Mouse (Mus musculus): Measurements from ENCODE around the gene Slc25a45. TPM values are rescaled to one million over a fixed set of nuclear protein-coding genes. Genes with fewer than 3 reads are reported as not detected.

Gene Slc25a45
- 2.3 and 2.4 TPM in 2 replicates for polyA plus RNA-seq (2012; ENCODE audit: insufficient read depth, insufficient read length, missing spikeins)

- Histone ChIP-seq H3K4me1 (ENCODE audit: control insufficient read depth, insufficient read depth, insufficient read length, low read length) (peaks cover 11% of the 10 kb centered on the region), H3K4me3 (ENCODE audit: insufficient read depth, low read depth, low read length) (peak within 1 kb of the TSS; percentile 55), H3K27ac (replicated peaks; ENCODE audit: low read depth, low read length) (peak within 1 kb of the TSS; percentile 92)
These were observed at the start of gene Slc25a45 for GRCm38 (mm10) chr19:5877618-5878361. Gene Slc25a45, plus strand, starts transcription at chr19:5877808.

DNA sequence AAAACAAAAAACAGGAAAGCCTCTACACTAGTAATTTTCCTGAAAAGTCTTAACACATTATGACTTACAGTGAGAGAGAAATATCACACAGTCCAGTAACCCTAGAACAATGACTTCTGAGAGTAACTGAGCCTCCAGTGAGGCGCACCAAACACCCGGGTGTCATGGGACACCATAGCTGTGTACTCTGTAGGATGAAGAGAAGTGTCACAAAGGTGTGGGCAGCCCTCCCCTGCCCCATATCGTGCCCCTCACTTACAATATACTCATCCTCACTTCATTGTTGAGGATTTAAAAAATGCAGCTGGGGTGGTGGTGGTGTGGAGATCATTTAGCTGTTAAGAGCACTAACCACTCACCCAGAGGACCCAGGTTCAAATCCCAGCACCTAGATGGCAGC, 49.5 kb upstream of the Slc25a45 start:
- Histone ChIP-seq H3K4me3 (ENCODE audit: insufficient read depth, low read depth, low read length) (no peak overlapping the region), H3K27ac (replicated peaks; ENCODE audit: low read depth, low read length) (peak overlapping the region; percentile 38), H3K4me1 (ENCODE audit: control insufficient read depth, insufficient read depth, insufficient read length, low read length) (peaks cover 17% of the 10 kb centered on the region)

- Histone ChIP-seq H3K4me3 (ENCODE audit: insufficient read depth, low read depth, low read length) (no peak overlapping the region), H3K27ac (replicated peaks; ENCODE audit: low read depth, low read length) (no peak overlapping the region), H3K4me1 (ENCODE audit: control insufficient read depth, insufficient read depth, insufficient read length, low read length) (peaks cover 17% of the 10 kb centered on the region)
These were observed 48.7 kb upstream of the Slc25a45 start for GRCm38 (mm10) chr19:5828905-5829304.

DNA sequence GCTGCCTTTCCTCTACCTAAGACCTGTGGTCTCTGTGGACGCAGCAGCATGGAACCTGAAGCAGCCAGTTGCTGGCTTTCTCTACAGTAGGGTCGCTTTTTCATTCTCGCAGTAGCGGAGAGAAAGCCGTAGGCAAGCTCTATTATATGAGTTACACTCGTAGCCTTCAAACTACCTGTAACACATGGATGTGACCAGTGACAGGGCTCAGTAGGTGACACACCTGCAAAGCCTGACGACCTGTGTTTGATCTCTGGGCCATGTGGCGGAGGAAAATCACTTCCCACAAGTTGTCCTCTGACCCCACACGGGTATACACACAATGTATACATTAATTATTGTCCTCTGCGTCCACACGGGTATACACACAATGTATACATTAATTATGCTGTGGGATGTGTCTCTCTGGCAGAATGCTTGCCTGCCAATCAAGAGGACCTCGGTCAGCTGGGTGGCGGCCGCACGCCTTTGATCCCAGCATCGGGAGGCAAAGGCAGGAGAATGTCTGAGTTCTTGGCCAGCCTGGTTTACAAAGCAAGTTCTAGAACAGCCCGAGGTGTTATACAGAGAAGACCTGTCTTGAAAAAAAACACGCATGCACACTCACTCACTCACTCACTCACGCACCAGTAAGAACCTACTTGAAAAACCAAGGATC, 47.5 kb upstream of the Slc25a45 start:
- Histone ChIP-seq H3K4me3 (ENCODE audit: insufficient read depth, low read depth, low read length) (no peak overlapping the region), H3K27ac (replicated peaks; ENCODE audit: low read depth, low read length) (no peak overlapping the region), H3K4me1 (ENCODE audit: control insufficient read depth, insufficient read depth, insufficient read length, low read length) (peaks cover 6% of the 10 kb centered on the region)

- Histone ChIP-seq H3K4me3 (ENCODE audit: insufficient read depth, low read depth, low read length) (no peak overlapping the region), H3K27ac (replicated peaks; ENCODE audit: low read depth, low read length) (no peak overlapping the region; the same call in 1 of the 2 replicates), H3K4me1 (ENCODE audit: control insufficient read depth, insufficient read depth, insufficient read length, low read length) (peaks cover 3% of the 10 kb centered on the region; the same call in 1 of the 2 replicates)
These were observed 46.8 kb upstream of the Slc25a45 start for GRCm38 (mm10) chr19:5830776-5831175.

GRCm38 (mm10) chr19:5831224-5831957, 46.2 kb upstream of the Slc25a45 start:
- Histone ChIP-seq H3K4me1 (ENCODE audit: control insufficient read depth, insufficient read depth, insufficient read length, low read length) (no peaks in the 10 kb centered on the region; the same call in 1 of the 2 replicates), H3K4me3 (ENCODE audit: insufficient read depth, low read depth, low read length) (no peak overlapping the region), H3K27ac (replicated peaks; ENCODE audit: low read depth, low read length) (peak overlapping the region; percentile 28)

GRCm38 (mm10) chr19:5831958-5832320, 45.7 kb upstream of the Slc25a45 start:
- Histone ChIP-seq H3K27ac (replicated peaks; ENCODE audit: low read depth, low read length) (peak overlapping the region; percentile 28), H3K4me3 (ENCODE audit: insufficient read depth, low read depth, low read length) (no peak overlapping the region), H3K4me1 (ENCODE audit: control insufficient read depth, insufficient read depth, insufficient read length, low read length) (no peaks in the 10 kb centered on the region; the same call in 1 of the 2 replicates)

DNA sequence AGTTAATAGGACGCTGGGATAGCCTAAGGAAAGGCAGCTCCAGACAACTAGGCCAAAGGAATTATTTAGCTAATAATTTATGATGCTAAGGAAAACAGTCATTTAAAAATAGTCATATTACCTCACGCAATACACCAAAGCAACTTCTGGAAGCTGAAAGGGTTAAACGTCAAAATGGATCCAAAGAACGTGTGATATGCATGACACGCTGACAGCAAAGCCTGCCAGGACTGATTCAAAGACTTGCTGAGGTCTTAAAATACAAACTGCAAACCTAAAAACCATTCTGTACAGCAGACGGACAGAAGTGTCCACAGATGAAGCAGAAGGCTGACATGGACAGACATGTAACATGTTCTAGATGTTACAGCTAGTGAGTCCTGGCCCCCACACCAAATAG, 45.3 kb upstream of the Slc25a45 start:
- Histone ChIP-seq H3K27ac (replicated peaks; ENCODE audit: low read depth, low read length) (peak overlapping the region; percentile 15), H3K4me3 (ENCODE audit: insufficient read depth, low read depth, low read length) (no peak overlapping the region), H3K4me1 (ENCODE audit: control insufficient read depth, insufficient read depth, insufficient read length, low read length) (no peaks in the 10 kb centered on the region; the same call in 1 of the 2 replicates)

DNA sequence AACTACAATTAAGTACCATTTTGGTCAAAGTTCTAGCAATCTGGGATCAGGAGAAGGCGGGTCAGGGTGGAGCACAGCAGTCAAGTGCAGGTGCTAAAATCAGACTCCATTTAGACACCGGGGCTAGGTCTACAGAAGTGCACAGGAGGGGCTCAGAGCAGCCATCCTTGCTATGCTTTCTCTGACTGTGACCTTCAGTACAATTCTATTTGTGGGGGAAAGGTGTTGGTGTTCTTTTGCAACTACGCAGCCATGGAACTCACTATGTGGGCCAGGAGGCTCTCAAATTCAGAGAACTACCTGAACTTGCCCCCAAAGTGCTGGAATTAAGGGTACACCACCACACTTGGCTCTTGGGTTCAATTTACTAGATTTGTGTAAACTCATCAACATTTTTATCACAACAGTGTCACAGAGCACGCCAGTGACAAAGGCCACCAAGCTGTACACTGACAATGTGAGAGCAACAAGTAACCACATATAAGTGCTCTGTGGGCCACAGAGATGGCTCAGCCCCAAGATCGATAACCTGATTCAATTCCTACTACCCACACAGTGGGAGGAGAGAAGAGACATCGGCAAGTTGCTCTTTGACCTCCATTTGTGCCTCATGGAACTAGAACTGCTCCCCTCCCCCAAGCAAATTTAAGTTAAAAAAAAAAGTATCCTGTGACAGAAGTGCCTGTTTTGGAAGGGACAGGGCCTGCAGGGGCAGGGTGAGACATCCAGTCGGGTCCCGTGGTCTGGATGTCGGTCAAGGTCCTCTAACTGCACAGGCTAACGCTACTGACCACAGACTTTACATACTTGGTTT, 44.1 kb upstream of the Slc25a45 start:
- no peak overlapping the region for H3K4me3 ChIP-seq (ENCODE audit: insufficient read depth, low read depth, low read length)
- no peaks in the 10 kb centered on the region; the same call in 1 of the 2 replicates for H3K4me1 ChIP-seq (ENCODE audit: control insufficient read depth, insufficient read depth, insufficient read length, low read length)
- peak overlapping the region; percentile 72 for H3K27ac ChIP-seq (replicated peaks; ENCODE audit: low read depth, low read length)

DNA sequence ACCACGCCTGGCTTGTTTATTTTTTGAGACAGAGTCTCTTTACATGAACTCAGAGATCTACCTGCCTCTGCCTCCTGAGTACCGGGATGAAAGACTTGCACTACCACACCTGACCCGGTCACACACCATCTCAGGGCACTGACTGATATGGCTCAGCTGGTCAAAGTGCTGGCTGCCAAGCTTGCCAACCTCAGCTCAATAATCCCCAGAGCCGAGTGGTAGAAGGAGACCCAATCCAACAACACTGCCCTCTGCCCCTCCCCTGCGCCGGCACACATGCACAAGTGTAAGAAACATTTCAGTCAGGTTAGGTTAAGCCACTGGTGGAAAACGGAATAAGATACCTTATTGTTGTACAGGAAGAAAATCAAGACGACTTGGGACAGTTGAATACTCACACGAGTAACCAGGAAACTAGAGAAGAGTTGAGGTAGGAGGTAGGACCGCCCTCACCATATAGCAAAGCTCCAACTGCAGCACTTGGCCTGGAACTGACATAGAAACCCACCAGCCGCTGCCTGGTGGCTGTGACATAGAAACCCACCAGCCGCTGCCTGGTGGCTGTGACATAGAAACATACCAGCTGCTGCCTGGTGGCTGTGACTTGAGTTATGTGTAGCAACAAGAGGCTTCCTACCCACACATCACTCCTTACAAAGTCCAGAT, 43.2 kb upstream of the Slc25a45 start:
- Histone ChIP-seq H3K4me3 (ENCODE audit: insufficient read depth, low read depth, low read length) (no peak overlapping the region), H3K4me1 (ENCODE audit: control insufficient read depth, insufficient read depth, insufficient read length, low read length) (peaks cover 2% of the 10 kb centered on the region; the same call in 1 of the 2 replicates), H3K27ac (replicated peaks; ENCODE audit: low read depth, low read length) (peak overlapping the region; percentile 72; the same call in 1 of the 2 replicates)

- Histone ChIP-seq H3K27ac (replicated peaks; ENCODE audit: low read depth, low read length) (peak overlapping the region; percentile 29), H3K4me1 (ENCODE audit: control insufficient read depth, insufficient read depth, insufficient read length, low read length) (peaks cover 3% of the 10 kb centered on the region; the same call in 1 of the 2 replicates), H3K4me3 (ENCODE audit: insufficient read depth, low read depth, low read length) (no peak overlapping the region)
These were observed 42.3 kb upstream of the Slc25a45 start for GRCm38 (mm10) chr19:5835054-5835921.

- Histone ChIP-seq H3K4me3 (ENCODE audit: insufficient read depth, low read depth, low read length) (no peak overlapping the region), H3K4me1 (ENCODE audit: control insufficient read depth, insufficient read depth, insufficient read length, low read length) (peaks cover 7% of the 10 kb centered on the region; the same call in 1 of the 2 replicates), H3K27ac (replicated peaks; ENCODE audit: low read depth, low read length) (peak overlapping the region; percentile 29; the same call in 1 of the 2 replicates)
These were observed 41.6 kb upstream of the Slc25a45 start for GRCm38 (mm10) chr19:5835922-5836430.

DNA sequence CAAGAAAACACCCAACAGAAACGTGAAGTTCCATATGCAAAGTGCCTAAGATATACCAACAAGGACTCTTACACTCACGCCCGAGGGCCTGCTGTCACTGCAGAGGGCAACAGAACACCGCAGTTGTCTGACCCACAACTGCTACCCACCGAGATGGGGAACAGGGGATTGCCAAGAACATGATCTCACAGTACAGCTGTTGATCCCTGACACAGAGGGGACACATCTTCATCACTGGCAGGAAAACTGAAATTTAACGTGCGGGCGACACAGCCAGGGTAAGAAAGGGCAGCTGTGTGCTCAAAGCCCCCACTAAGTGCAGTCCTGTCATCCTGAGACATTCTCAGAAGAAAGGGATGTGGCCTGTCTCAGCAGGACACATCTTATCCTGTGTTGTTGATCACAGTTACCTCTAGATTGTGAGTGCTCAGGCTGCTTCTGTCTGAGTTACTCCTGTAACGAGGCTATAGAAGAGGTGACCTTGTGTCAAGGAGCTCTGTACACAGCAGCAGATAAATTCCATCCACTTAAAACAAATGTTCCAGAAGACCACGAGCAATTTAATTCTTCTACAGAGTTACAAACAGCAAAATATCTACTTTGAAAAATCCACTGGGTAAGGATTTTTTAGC, 40.6 kb upstream of the Slc25a45 start:
- no peak overlapping the region for H3K4me3 ChIP-seq (ENCODE audit: insufficient read depth, low read depth, low read length)
- H3K4me1 ChIP-seq (ENCODE audit: control insufficient read depth, insufficient read depth, insufficient read length, low read length), result peaks cover 7% of the 10 kb centered on the region; the same call in 1 of the 2 replicates

More for the DNA sequence above, 40.6 kb upstream of the Slc25a45 start:
- peak overlapping the region; percentile 30 for H3K27ac ChIP-seq (replicated peaks; ENCODE audit: low read depth, low read length)
